Mouse (Mus musculus) frontal cortex, adult 2 months (tissue): ENCODE measurements around the gene Cabp4. TPM values are rescaled to one million over a fixed set of nuclear protein-coding genes. Genes with fewer than 3 reads are reported as not detected.
"Not testable (repeated sequence)": the region's sequence is repeated elsewhere in the genome, so short reads cannot be mapped to it uniquely, and the experiment has no call there.

ENCODE experiments used
- DNase-seq, 2 experiments: peaks; one replicate each; pipeline ENCODE4 v3.0.0; 2022; ENCODE audit warnings: low spot score in 1 of 2; ENCODE audit errors: extremely low spot score in 1 of 2
- polyA plus RNA-seq: library from polyadenylated mRNA; depleted of rRNA; stranded (reverse); fragments of >200 nt; gene quantifications from 2 replicates; pipeline ENCODE4 v1.2.3, GENCODE M21; 2012

Gene Cabp4
- polyA plus RNA-seq, 1 experiment = 0.12 TPM

DNA sequence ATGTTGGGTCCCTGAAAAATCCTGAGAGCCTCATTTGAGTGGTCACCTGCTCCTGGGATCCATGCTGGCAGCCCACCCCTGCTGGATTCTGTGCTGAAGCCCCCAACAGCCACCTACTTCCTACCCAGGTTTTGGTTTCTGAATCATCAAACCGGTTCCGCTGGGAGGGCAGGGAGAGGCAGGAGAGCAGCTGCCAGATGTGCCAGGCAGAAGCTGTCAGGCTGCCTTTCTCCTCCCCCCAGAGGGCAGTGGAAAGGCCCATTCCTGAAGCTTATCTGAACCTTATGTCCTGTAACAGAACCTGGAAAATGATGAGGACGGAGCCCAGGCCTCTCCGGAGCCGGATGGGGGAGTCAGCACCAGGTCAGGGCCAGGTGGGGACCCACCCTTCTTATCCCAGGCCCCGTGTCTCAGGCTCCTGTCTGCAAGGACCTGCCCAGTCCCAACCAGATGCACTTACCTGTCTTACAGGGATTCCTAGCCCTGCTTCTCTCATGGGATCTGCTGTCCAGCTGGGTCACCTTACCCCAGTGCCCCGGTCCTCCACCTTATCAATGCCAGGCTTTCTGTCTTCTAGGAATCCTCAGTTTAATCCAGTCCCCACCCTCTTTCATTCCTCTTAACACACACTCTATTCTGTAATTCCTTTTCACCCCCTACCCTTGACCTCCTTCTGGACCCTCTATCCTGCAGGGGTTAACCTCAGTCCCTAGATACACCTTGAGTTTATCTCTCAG is 16.9 kb downstream of the Cabp4 start:
- no peak for DNase-seq

- DNase-seq = peak; percentile 96 to 98
These were observed 17.8 kb downstream of the Cabp4 start, which contains the start of gene Aip for GRCm38 (mm10) chr19:4125741-4126696. Gene Aip, minus strand, starts transcription at chr19:4125858.

- peak in 1 of 2 experiments; percentile 46 for DNase-seq
These were observed 18.6 kb downstream of the Cabp4 start for GRCm38 (mm10) chr19:4125268-4125667.

GRCm38 (mm10) chr19:4124432-4124831 is 19.4 kb downstream of the Cabp4 start:
- no peak for DNase-seq

DNA sequence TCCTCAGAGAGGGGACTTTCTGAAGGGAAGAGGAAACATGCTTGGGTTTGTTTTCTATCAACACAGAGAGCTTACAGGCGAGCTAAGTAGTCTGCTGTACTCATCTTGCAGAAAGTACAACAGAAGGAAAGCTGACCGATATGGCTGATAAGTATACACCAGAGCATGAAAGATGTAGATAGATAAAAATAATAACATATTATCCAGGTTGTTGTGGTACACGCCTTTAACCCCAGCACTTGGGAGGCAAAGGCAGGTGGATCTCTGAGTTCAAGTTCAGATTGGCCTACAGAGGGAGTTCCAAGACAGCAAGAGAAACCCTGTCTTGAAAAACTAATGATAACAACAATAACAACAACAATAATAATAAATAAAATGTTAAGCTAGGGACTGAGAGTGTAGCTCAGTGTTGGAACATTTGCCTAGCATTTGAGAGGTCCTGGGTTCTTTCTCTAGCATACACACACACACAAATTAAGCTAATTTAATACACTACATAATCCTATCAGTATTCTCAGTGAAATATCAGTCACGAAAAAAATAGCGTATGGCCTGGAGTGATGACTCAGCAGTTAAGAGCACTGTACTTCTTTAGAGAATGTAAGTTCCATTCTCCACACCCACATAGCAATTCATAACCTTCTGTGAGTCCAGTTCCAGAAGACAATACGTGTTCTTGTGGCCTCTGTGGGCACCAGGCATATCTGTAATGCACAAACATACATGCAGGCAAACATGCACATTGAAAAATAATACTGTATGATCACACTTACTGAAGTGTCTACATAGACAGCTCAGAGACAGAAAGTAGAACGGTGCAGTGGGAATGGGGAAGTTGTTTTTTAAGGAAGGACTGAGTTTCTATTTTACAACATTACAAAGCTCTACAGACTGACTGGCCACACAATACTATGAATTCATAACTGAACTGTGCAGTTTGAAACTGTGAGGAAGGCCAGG is 21.1 kb downstream of the Cabp4 start:
- DNase-seq = no peak

DNA sequence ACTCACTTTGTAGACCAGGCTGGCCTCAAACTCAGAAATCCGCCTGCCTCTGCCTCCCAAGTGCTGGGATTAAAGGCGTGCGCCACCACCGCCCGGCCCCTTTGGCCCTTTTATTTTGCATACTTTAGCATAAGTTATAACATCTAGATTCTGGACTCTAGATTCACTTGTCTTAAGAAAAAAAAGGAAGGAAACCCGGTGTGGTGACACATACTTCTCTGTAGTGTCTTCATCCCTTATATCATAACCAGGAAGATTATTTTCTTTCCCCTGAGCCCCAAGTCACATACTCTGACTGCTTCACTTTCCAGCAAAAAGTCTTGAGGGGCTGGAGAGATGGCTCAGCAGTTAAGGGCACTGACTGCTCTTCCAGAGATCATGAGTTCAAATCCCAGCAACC is 21.9 kb downstream of the Cabp4 start:
- not testable (repeated sequence) for DNase-seq

GRCm38 (mm10) chr19:4121097-4121805 is 22.6 kb downstream of the Cabp4 start:
- peak; percentile 96 to 99 for DNase-seq

- DNase-seq = no peak
These were observed 23.3 kb downstream of the Cabp4 start for GRCm38 (mm10) chr19:4120496-4120895.

- DNase-seq = no peak
These were observed 23.9 kb downstream of the Cabp4 start for GRCm38 (mm10) chr19:4119716-4120487.

DNA sequence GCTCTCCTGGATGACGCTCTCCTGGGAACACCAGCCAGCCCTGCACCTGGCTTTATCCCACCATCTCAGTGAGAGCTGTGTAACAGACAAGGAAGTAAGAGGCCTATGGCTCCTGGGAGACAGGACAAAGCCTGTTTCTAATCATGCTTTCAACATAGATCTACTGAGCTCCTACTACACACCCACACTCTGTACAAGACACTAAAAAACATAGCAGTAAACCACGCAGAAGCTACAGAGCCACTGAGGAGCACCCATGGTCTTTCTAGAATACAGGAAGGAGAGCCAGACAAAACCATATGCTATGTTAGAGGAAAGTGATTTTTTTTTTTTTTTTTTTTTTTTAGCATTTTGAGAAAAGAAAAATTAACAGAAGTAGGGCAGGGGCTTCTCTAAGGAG is 25.5 kb downstream of the Cabp4 start:
- no peak for DNase-seq

GRCm38 (mm10) chr19:4117006-4117405 is 26.8 kb downstream of the Cabp4 start:
- no peak for DNase-seq

GRCm38 (mm10) chr19:4115816-4116215 is 28.0 kb downstream of the Cabp4 start:
- DNase-seq = no peak

DNA sequence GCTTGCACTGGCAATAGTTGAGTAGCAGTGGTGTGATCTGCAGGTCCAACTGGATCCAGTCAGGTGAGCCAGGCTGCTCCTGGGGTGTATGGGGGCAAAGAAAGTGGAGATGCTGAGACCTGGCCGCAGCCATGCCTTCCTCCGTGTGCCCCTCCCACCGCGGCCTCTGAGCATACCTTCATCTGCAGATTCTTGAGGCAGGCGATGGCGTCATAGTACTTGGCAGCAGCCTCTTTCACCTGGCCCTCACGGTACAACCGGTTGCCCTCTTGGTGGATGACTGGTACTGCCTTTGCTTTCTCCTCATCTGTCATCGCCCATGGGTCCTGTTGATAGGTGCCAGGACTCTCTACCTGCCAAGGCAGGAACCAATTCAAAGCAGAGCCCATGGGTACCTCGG is 28.7 kb downstream of the Cabp4 start:
- no peak for DNase-seq

- DNase-seq = no peak
These were observed 29.3 kb downstream of the Cabp4 start for GRCm38 (mm10) chr19:4114551-4114950.

- DNase-seq = no peak
These were observed 30.0 kb downstream of the Cabp4 start for GRCm38 (mm10) chr19:4113806-4114230.

DNA sequence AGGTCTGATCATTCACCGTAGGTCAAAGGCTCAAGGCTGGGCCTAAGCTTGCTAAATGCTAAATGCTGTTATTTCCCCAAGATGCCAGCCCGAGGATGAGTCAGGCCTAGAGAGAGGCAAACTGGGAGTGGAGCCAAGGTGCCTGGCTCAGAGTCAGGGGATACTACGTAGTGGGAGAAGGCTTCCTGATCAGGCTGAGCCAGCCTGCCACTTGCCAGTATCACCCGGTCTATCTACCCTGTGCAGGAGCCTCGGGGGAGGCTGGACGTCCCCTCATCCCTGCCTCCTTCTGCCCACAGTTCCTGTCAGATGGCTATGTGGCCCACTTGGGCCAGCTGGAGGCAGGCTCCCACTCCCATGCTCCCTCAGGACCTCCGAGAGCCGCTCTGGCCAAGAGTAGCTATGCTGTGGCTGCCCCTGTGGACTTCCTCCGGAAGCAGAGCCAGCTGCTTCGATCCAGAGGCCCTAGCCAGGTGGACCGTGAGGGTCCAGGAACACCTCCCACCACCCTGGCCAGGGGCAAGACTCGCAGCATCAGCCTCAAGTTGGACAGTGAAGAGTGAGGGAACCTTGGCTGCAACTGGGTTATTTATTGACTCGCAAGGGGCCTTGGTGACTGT is 30.5 kb downstream of the Cabp4 start:
- peak; percentile 76 to 93 for DNase-seq

- DNase-seq = no peak
These were observed 31.5 kb downstream of the Cabp4 start for GRCm38 (mm10) chr19:4112063-4112960.

DNA sequence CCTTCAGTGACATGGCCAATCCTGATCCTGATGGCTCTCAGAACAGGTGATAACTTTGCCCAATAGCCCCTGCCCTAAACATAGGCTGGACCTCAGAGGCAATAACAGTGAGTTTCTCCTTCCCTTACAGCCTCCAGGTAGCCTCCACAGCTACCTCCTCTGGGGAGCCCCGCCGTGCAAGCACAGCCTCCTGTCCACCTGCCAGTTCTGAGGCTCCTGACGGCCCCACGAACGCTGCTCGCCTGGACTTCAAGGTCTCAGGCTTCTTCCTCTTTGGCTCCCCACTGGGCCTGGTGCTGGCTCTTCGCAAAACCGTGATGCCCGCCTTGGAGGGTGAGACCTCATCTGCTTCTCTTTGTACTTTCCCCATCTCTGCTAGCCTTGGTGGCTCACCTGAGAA is 35.3 kb downstream of the Cabp4 start:
- no peak for DNase-seq
